Mouse (Mus musculus) thymus, adult 2 months (tissue): Measurements from ENCODE around the gene Eef1a1. TPM values are rescaled to one million over a fixed set of nuclear protein-coding genes. Genes with fewer than 3 reads are reported as not detected.

Experiments used
- DNase-seq: peaks from one replicate; pipeline ENCODE4 v3.0.0; 2021
- H3K27ac ChIP-seq: fragments of 200-500 bp; 2 replicates; pipeline ENCODE4 v1.5.1; 2012; ENCODE audit warnings: low read length, control low read depth; ENCODE audit not compliant: control insufficient read depth, insufficient read depth
- H3K27me3 ChIP-seq: fragments of 200-500 bp; 2 replicates; pipeline ENCODE4 v1.6.1; 2012; ENCODE audit warnings: mild to moderate bottlenecking, low read length, moderate library complexity, mixed read lengths; ENCODE audit not compliant: control insufficient read depth, insufficient read depth
- H3K36me3 ChIP-seq: fragments of 200-500 bp; 2 replicates; pipeline ENCODE4 v1.6.1; 2012; ENCODE audit warnings: mild to moderate bottlenecking, low read length, moderate library complexity; ENCODE audit not compliant: control insufficient read depth, insufficient read depth
- H3K4me1 ChIP-seq: fragments of 200-500 bp; replicated peaks from 2 replicates; pipeline ENCODE4 v1.6.1; 2012; ENCODE audit warnings: low read length; ENCODE audit not compliant: control insufficient read depth, insufficient read depth
- H3K4me3 ChIP-seq: fragments of 200-500 bp; 2 replicates; pipeline ENCODE4 v1.5.1; 2012; ENCODE audit warnings: mild to moderate bottlenecking, low read length, control low read depth, moderate library complexity; ENCODE audit not compliant: control insufficient read depth, insufficient read depth
- CTCF ChIP-seq: fragments of 200-500 bp; IDR thresholded peaks from 2 replicates; pipeline ENCODE4 v1.5.1; 2012; ENCODE audit warnings: mild to moderate bottlenecking, control low read depth, low read length, moderate library complexity, borderline replicate concordance; ENCODE audit not compliant: control insufficient read depth, poor library complexity, insufficient read depth; ENCODE audit errors: extremely low read depth
- POLR2A ChIP-seq: fragments of 200-500 bp; IDR thresholded peaks from 2 replicates; pipeline ENCODE4 v1.6.1; 2012; ENCODE audit warnings: mild to moderate bottlenecking, low read length, control low read depth, moderate library complexity; ENCODE audit not compliant: control insufficient read depth, poor library complexity, insufficient read depth; ENCODE audit errors: extremely low read depth
- WGBS: fragments of 180-500 bp; shearing (Covaris S2); methylation state at CpG from one replicate; pipeline ENCODE4 v1.1.7; 2018; 5-methylcytosine and 5-hydroxymethylcytosine counted together
- polyA plus RNA-seq: library from polyadenylated mRNA; depleted of rRNA; stranded (reverse); fragments of >200 nt; gene quantifications from 2 replicates; pipeline ENCODE4 v1.2.3, GENCODE M21; 2012

Eef1a1 gene
- polyA plus RNA-seq, 1 experiment, result 4,171 TPM

DNA sequence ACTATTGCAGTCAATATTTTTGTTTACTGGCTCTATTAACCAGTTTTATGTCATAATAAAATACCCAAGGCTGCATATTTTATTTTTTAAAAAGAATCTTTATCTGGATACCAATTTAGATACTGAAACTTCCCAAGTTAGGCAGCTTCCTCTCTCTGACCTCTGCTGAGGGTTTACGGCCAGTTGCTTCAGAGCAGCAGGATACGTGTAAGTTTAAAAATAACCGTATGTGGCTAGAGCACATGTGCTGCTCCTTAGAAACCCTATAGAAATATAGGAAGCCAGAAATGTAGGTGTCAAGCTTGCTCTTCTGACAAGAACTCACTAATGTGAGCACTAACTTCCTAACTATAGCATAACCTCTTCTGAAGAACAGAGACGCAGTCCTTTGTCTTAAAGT, 25.6 kb downstream of the Eef1a1 start:
- Histone ChIP-seq H3K27ac (no peak overlapping the region), H3K4me1 (no peaks in the 10 kb centered on the region), H3K36me3 (peaks cover 52% of the 10 kb centered on the region), H3K27me3 (no peaks in the 10 kb centered on the region), H3K4me3 (no peak overlapping the region)
- 89% methylated on average over 4 of the region's 4 CpGs for WGBS
- TF ChIP-seq CTCF, result no peak
- no peak for TF ChIP-seq POLR2A
- no peak for DNase-seq

GRCm38 (mm10) chr9:78457026-78457425, 31.9 kb downstream of the Eef1a1 start:
- no peak overlapping the region for H3K27ac ChIP-seq
- H3K4me3 ChIP-seq, result no peak overlapping the region
- no peak for TF ChIP-seq CTCF
- TF ChIP-seq POLR2A, result no peak
- no peaks in the 10 kb centered on the region for H3K4me1 ChIP-seq
- H3K27me3 ChIP-seq, result no peaks in the 10 kb centered on the region
- no peak for DNase-seq
- H3K36me3 ChIP-seq, result peaks cover 61% of the 10 kb centered on the region
- 98% methylated on average over 8 of the region's 8 CpGs for WGBS

- Histone ChIP-seq H3K27me3 (no peaks in the 10 kb centered on the region), H3K4me1 (peaks cover 10% of the 10 kb centered on the region), H3K27ac (no peak overlapping the region), H3K4me3 (no peak overlapping the region), H3K36me3 (peaks cover 17% of the 10 kb centered on the region)
- TF ChIP-seq POLR2A, result no peak
- TF ChIP-seq CTCF, result no peak
- WGBS, result 35% methylated on average over 4 of the region's 4 CpGs
- DNase-seq, result no peak
Observed at GRCm38 (mm10) chr9:78451382-78451781, 37.6 kb downstream of the Eef1a1 start.

DNA sequence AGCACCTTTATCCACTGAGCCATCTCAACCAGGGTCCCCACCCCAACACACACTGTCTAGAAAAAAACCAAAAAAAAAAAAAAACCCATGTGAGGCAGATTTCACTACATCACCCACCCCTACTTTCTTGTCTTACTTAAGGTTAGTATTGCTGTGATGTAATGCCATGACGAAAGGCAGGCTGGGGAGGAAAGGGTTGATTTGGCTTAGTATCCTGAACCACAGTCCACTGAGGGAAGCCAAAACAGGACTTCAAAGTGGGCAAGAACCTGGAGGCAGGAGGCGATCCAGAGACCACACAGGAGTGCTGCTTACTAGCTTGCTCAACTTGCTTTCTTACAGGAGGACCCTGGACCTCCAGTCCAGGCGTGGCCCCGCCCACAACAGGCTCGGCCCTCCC, 38.5 kb downstream of the Eef1a1 start:
- Histone ChIP-seq H3K27ac (no peak overlapping the region), H3K4me3 (no peak overlapping the region), H3K36me3 (peaks cover 17% of the 10 kb centered on the region), H3K4me1 (peaks cover 10% of the 10 kb centered on the region), H3K27me3 (no peaks in the 10 kb centered on the region)
- no peak for DNase-seq
- no peak for TF ChIP-seq CTCF
- TF ChIP-seq POLR2A, result no peak
- WGBS, result 94% methylated on average over 5 of the region's 5 CpGs

DNA sequence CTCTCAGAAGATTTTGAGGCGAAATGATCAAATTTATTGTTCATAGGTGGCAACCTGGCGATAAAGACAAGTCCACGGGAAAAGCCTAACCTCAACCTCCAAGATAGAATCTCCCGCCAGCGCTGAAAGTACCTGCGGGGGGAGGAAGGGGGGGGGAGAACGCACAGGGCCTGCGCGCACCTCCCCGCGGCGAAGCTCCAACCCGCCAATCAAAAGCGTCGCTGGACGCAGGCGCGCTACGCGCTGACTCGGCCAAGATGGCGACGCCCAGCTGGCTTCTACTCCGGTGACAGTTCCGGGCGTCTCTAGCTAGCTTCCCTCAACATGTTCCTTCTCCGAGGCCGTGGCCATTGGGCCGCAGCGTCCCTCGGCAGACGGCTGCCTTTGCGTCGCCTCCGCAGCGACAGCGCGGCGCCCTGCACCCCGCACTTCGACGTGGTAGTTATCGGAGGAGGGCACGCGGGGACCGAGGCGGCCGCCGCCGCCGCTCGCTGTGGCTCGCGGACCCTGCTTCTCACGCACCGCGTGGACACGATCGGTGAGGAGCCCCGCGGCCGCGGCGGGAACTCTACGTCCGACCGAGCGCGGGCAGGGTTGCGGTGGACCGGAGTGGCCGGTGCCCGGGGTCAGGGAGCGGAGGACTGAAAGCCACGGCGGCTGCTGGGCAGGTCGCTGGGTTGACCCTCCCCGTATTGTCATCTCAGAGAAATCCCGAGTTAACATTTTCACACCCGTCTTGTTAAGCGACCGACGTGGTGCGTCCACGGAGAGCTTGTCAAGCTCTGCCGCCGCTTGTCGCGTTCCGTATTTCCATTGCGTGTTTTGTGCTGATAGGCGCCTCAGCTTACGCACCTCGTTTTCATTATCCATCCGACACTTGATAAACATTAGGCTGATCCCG, 40.7 kb downstream of the Eef1a1 start, which contains the start of the genes Mto1 and Gm17324:
Gene Mto1, plus strand, starts transcription at position 236 of the 901 bp plus-strand sequence.
Gene Gm17324, minus strand, starts transcription at position 814 of the 901 bp plus-strand sequence.
- Histone ChIP-seq H3K4me3 (peak within 1 kb of the TSS; percentile 74), H3K27me3 (no peaks in the 10 kb centered on the region), H3K4me1 (peaks cover 10% of the 10 kb centered on the region), H3K27ac (no peak within 1 kb of the TSS), H3K36me3 (peaks cover 4% of the 10 kb centered on the region; the same call in 1 of the 2 replicates)
- peak; percentile 88 for TF ChIP-seq POLR2A
- 0 out of 2 replicates have a peak, but pooled peaks have one; percentile 34 for TF ChIP-seq CTCF
- WGBS, result under 1% methylated on average over 96 of the region's 96 CpGs
- peak; percentile 86 for DNase-seq

- DNase-seq, result no peak
- no peak for TF ChIP-seq POLR2A
- no peak for TF ChIP-seq CTCF
- H3K4me1 ChIP-seq, result peaks cover 11% of the 10 kb centered on the region
- WGBS, result 47% methylated on average over 9 of the region's 9 CpGs
- no peak overlapping the region for H3K4me3 ChIP-seq
- no peaks in the 10 kb centered on the region; the same call in 1 of the 2 replicates for H3K27me3 ChIP-seq
- no peaks in the 10 kb centered on the region; the same call in 1 of the 2 replicates for H3K36me3 ChIP-seq
- no peak overlapping the region for H3K27ac ChIP-seq
Observed at GRCm38 (mm10) chr9:78447606-78447972, 41.4 kb downstream of the Eef1a1 start.
